10 mouse cellular contexts compared by ENCODE assay signal in the genomic region with DNA sequence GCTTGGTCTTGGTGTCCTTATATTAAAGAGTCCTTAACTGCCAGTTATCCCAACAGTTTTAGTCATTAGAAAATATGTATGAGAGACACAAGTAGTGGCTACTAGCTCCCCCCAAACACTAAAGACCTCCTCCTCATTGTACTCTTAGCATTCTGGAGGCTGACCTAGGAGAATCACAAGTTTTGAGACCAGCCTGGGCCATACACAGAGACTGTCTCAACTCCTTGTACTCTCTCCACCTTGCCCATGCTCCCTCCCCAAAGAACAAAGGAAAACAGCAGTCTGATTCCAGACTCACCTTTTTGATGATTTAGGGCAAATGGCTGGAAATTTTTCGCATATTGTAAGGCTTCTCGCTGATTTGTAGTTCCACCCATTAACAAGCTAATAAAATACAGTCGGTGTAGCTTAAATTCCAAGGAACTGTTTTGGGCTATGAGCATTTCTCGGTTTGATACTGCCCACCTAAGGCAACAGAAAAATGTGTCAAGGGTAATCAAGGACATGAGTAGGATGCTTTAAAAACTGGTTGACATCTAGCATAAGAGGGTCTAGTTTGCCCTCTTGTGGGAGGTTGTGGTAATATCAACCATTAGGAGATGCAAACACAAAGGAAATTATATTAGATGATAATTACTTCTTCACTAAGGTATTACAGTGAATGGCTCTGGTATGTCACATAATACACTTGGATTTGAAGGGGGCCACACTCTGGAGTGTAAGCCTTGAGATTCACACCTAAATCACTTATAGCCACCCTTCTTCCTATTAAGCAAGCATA. TPM values are rescaled to one million over a fixed set of nuclear protein-coding genes. Genes with fewer than 3 reads are reported as not detected.
A peak's percentile ranks its signal among the peaks of the same experiment; 100 is the strongest.
DNase-seq lines count a peak whose midpoint lies in the region; ATAC-seq and TF ChIP-seq lines count a peak whose summit lies in the region.
"Had no signal": no experiment of that assay in that cellular context is flagged by ENCODE, and none has a peak within 500 bp of the region (broad histone marks: within the 10 kb centered on the region; RNA-seq: fewer than 3 reads in every experiment).

No protein-coding gene starts in this region.

- no peaks in the 10 kb centered on the region for H3K27me3 ChIP-seq in intestine, embryonic 15.5 days (replicated peaks)
- H3K27me3 ChIP-seq in intestine, embryonic 16.5 days (replicated peaks; ENCODE audit: control insufficient read depth, insufficient read depth, low read length) = no peaks in the 10 kb centered on the region
- H3K27me3 ChIP-seq in E14TG2a.4 (ENCODE audit: insufficient read depth, low read length) = no peaks in the 10 kb centered on the region
- H3K27me3 ChIP-seq: embryonic facial prominence, embryonic 13.5 days had no signal

- TF ChIP-seq CTCF in E14TG2a.4 (conservative IDR thresholded peaks at IDR 0.05; ENCODE audit: low read length) = peak; percentile 43

- no peaks in the 10 kb centered on the region for H3K4me1 ChIP-seq in intestine, embryonic 15.5 days (replicated peaks)
- no peaks in the 10 kb centered on the region for H3K4me1 ChIP-seq in intestine, embryonic 16.5 days (ENCODE audit: control insufficient read depth, insufficient read depth, low read length)
- peaks cover 5% of the 10 kb centered on the region; the same call in 1 of the 2 replicates for H3K4me1 ChIP-seq in E14TG2a.4 (replicated peaks; ENCODE audit: low read depth, low read length)
- H3K4me1 ChIP-seq: embryonic facial prominence, embryonic 13.5 days had no signal

- H3K9ac ChIP-seq in intestine, embryonic 15.5 days = no peak overlapping the region
- no peak overlapping the region for H3K9ac ChIP-seq in intestine, embryonic 16.5 days (ENCODE audit: low read depth, low read length)
- H3K9ac ChIP-seq: embryonic facial prominence, embryonic 13.5 days had no signal

- no peaks in the 10 kb centered on the region for H3K9me3 ChIP-seq in intestine, embryonic 15.5 days
- H3K9me3 ChIP-seq in intestine, embryonic 16.5 days (ENCODE audit: control insufficient read depth, low read length) = no peaks in the 10 kb centered on the region
- no peaks in the 10 kb centered on the region for H3K9me3 ChIP-seq in E14TG2a.4 (ENCODE audit: low read length)
- H3K9me3 ChIP-seq: embryonic facial prominence, embryonic 13.5 days had no signal

- 84% methylated on average over 4 of the region's 4 CpGs for WGBS in intestine, embryonic 15.5 days
- 85% methylated on average over 4 of the region's 4 CpGs for WGBS in intestine, embryonic 16.5 days

- no peak overlapping the region for H3K4me2 ChIP-seq in intestine, embryonic 15.5 days (replicated peaks)
- H3K4me2 ChIP-seq in intestine, embryonic 16.5 days (ENCODE audit: low read depth, low read length) = no peak overlapping the region
- H3K4me2 ChIP-seq: embryonic facial prominence, embryonic 13.5 days had no signal

- H3K36me3 ChIP-seq in intestine, embryonic 15.5 days = 0 out of 2 replicates have a peak, but pooled peaks cover 3% of the 10 kb centered on the region
- no peaks in the 10 kb centered on the region; the same call in 1 of the 2 replicates for H3K36me3 ChIP-seq in intestine, embryonic 16.5 days (ENCODE audit: control insufficient read depth, insufficient read depth, low read length)
- H3K36me3 ChIP-seq in E14TG2a.4 (ENCODE audit: insufficient read depth, low read length) = peaks cover 60% of the 10 kb centered on the region

- peak; percentile 52 for DNase-seq in 416B (ENCODE audit: low read depth)
- DNase-seq in embryo, embryonic 10.5 days (ENCODE audit: low spot score) = peak; percentile 63
- no peak for DNase-seq in urinary bladder, adult 2 months (ENCODE audit: low spot score)

- no peak overlapping the region for H3K4me3 ChIP-seq in intestine, embryonic 15.5 days (replicated peaks)
- H3K4me3 ChIP-seq in intestine, embryonic 16.5 days (ENCODE audit: low read length) = no peak overlapping the region
- no peak overlapping the region for H3K4me3 ChIP-seq in E14TG2a.4 (replicated peaks; ENCODE audit: low read length)
- H3K4me3 ChIP-seq: embryonic facial prominence, embryonic 13.5 days had no signal

- no peak overlapping the region for H3K27ac ChIP-seq in intestine, embryonic 15.5 days
- H3K27ac ChIP-seq in intestine, embryonic 16.5 days (ENCODE audit: low read length) = no peak overlapping the region
- H3K27ac ChIP-seq: embryonic facial prominence, embryonic 13.5 days had no signal

- 0 out of 2 replicates have a peak, but pooled peaks have one; percentile 25 for ATAC-seq in intestine, embryonic 15.5 days
- no peak for ATAC-seq in intestine, embryonic 16.5 days
- peak; percentile 69 for ATAC-seq in megakaryocyte progenitor cell, adult 5-6 weeks (replicated peaks; ENCODE audit: poor library complexity)
- ATAC-seq in monocyte, adult 5-6 weeks (replicated peaks; ENCODE audit: insufficient number of reproducible peaks, low FRiP score, low TSS enrichment, poor library complexity, severe bottlenecking) = no peak

RNA-seq across cellular contexts. Expression of gene Cd8a, which starts 25.8 kb away (rescaled TPM):
- polyA plus RNA-seq in intestine, embryonic 15.5 days (2015; fragmentation: Nextera tagmentation; extraction: Ambion mirVana) = not detected in 2 replicates
- not detected in 2 replicates for polyA plus RNA-seq in intestine, embryonic 16.5 days (2015; fragmentation: Nextera tagmentation; extraction: Ambion mirVana)
- total RNA-seq in megakaryocyte progenitor cell, adult 5-6 weeks (2015) = not detected in 2 replicates
- total RNA-seq in megakaryocyte progenitor cell, adult 5-6 weeks (2017) = not detected in 2 replicates
- 0.29 and 0.73 TPM in 2 replicates for polyA plus RNA-seq in urinary bladder, adult 2 months (2012; rRNA removed)
- 2.0 to 4.0 TPM in 2 of 3 replicates, not detected in the other for total RNA-seq in monocyte, adult 5-6 weeks (2017)
- polyA plus RNA-seq: embryonic facial prominence, embryonic 13.5 days; limb, embryonic 11.5 days had no signal

RNA-seq across cellular contexts. Expression of gene Rmnd5a, which starts 41.4 kb away (rescaled TPM):
- polyA plus RNA-seq in intestine, embryonic 15.5 days (2015; fragmentation: Nextera tagmentation; extraction: Ambion mirVana) = 13.9 and 16.0 TPM in 2 replicates
- 9.3 and 10.3 TPM in 2 replicates for polyA plus RNA-seq in intestine, embryonic 16.5 days (2015; fragmentation: Nextera tagmentation; extraction: Ambion mirVana)
- total RNA-seq in megakaryocyte progenitor cell, adult 5-6 weeks (2015) = 35.1 and 39.9 TPM in 2 replicates
- total RNA-seq in megakaryocyte progenitor cell, adult 5-6 weeks (2017) = 37.9 and 46.7 TPM in 2 replicates
- 47.4 and 54.8 TPM in 2 replicates for polyA plus RNA-seq in urinary bladder, adult 2 months (2012; rRNA removed)
- 50.1 to 58.5 TPM (median 56.7 TPM) in 3 replicates for total RNA-seq in monocyte, adult 5-6 weeks (2017)

Comparison
In these comparisons a context has a peak if more than half of its experiments do, and no peak if none do; other contexts are left out.
1. ATAC-seq: peak in intestine, embryonic 15.5 days (single experiment) and megakaryocyte progenitor cell, adult 5-6 weeks (single experiment); none in intestine, embryonic 16.5 days (single experiment) and monocyte, adult 5-6 weeks (single experiment).